Mouse (Mus musculus) cerebral cortex, adult 2 months (tissue): ENCODE data around the gene Prdm1.

ENCODE experiments used
- WGBS: fragments of 180-500 bp; shearing (Covaris S2); methylation state at CpG from one replicate; pipeline ENCODE4 v1.1.7; 2018; 5-methylcytosine and 5-hydroxymethylcytosine counted together

Gene Prdm1

DNA sequence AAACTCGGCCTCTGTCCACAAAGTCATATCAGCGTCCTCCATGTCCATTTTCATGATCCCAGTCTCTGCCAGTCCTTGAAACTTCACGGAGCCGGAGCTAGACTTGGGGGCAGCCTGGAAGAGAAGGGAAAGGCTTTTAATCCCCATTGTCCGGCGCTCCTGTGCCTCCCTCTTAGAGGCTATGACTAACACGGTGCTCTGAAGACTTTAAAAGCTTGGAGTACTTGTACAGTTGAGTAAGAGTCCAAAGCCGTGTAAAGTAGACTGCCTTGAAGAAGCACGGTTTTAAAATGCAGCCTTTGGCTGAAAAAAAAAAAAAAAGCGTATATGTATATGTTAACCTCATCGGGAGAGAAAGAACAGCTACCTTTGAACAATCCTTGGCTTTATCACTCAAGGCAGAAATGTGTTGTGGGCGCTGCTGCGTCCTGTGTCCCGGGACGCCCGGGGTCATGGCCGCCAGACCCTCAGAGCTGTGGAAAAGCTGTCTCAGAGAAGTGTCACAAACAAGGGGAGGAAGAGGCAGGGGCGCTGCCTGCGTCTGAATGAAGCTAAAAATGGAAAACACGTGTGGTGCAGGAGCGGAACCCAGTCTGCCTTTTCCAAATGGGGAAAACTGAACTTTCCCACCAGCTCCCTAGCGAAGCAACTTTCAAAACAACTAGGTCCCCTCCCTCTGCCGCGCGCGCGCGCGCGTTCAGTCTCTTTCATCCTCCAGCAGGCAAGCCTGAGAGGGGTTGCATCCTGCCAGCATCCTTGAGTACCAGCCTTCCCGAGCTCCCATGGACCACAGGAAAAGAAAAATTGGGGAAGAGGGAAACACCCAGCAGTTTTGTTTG, 71.3 kb downstream of the Prdm1 start:
- 7% methylated on average over 31 of the region's 31 CpGs for WGBS

DNA sequence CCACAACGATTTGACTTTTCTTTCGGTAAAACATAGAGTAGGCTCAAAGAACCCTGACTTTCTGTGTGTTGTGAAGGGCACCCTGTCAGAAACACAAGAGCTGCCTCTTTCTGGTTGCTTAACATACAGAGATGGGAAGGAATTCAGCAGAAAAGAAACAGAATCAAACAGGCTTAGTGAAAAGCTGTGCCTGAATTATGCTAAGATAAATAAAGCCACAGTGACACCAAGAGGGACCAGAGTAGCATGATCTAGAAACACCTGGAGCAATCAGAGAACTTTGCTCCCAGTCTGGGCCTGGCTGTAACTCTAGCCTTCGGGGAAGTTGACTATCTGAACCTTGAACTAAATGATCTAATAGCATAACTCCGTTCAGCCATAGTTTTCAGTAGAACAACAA, 73.5 kb downstream of the Prdm1 start:
- WGBS, result 74% methylated on average over 4 of the region's 4 CpGs

DNA sequence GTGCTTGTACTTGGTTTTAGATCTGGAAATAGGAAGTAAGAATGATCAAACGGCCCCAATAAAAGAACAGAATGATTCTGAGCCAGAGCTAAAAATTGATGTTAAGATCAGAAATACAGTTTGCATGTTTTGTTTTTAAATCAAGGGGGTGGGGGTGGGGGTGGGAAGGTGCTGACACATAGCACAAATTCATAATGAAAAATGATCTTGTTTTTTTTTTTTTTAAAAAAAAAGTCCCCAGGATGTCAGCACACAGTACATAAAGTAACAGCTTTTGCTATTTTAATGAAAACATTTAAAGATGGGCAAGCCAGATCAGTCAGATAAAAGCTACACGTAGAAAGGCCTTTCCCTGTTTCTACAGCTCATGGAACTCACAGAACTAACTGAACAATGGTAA, 74.2 kb downstream of the Prdm1 start:
- 79% methylated on average over 2 of the region's 2 CpGs for WGBS

DNA sequence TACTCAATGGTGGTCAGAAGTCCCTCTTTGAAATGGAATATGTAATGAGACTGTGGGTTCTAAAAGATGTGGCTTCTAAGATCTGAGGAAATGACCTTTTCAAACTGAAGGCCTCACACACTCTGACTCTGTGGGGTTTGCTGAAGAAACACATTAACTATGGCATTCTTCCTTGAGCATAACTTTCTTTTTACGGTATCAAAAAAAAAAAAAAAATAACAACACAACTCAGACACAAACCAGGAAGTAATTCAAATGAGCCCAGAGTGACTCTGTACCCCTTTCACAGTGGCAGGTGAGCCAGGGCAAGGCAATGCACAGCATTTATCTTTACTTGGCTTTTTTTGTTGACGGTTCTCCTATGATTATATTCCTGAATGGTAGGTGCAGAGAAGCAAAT, 77.5 kb downstream of the Prdm1 start:
- WGBS, result 87% methylated on average over 2 of the region's 2 CpGs

DNA sequence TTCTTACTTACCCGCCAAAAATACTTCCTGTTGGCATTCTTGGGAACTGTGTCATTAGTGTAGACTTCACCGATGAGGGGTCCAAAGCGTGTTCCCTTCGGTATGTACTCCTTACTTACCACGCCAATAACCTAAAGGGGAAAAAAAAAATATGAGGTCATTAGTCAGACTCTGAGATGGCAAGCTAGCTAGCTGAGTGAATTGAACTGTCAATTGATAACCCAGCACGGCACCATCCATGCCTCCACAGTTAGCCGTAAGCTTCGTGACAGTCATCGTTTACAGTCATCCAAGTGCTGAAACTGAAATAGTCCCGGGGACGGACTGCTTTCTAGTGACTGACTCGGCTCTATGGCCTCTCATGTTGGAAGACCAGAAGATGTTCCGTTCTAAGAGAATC, 78.2 kb downstream of the Prdm1 start:
- 80% methylated on average over 13 of the region's 13 CpGs for WGBS

DNA sequence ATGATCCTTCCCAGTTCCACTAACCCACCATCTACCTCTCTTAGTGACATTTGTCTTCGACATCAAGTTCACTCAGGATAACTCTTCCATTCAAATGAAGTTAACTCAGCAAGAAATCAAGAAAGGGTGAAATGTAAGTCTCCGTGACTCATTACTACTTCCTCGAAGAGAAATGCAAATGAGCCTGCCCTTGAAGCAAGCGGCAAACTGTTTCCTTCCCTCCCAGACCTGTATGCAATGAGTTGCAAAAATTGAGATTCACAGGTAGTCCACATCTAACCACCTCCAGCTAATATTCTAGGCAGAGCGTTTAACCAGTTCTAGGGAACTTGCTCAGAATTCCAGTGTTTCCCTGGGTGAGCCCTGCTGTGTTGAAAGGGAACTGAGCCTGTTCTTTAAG, 78.6 kb downstream of the Prdm1 start:
- WGBS, result 66% methylated on average over 5 of the region's 5 CpGs

DNA sequence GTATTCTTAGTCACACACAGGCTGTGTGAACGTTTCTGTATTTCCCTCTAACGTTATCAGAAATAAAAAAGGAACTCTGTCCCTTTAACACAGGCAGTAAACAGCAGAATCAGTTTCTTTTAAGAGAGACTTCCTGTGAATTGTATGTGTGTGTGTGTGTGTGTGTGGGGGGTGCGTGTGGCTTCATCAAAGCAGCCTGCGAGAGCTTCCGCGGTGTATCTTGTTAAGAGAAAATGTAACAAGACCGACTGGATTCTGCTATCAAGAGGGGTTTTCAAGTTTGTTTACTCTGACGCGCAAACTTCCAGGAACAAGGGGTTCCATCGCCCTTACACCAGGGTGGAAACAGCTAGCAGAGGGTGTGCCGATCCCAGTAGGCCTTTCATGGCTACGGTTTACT, 80.1 kb downstream of the Prdm1 start:
- WGBS, result 70% methylated on average over 12 of the region's 12 CpGs

DNA sequence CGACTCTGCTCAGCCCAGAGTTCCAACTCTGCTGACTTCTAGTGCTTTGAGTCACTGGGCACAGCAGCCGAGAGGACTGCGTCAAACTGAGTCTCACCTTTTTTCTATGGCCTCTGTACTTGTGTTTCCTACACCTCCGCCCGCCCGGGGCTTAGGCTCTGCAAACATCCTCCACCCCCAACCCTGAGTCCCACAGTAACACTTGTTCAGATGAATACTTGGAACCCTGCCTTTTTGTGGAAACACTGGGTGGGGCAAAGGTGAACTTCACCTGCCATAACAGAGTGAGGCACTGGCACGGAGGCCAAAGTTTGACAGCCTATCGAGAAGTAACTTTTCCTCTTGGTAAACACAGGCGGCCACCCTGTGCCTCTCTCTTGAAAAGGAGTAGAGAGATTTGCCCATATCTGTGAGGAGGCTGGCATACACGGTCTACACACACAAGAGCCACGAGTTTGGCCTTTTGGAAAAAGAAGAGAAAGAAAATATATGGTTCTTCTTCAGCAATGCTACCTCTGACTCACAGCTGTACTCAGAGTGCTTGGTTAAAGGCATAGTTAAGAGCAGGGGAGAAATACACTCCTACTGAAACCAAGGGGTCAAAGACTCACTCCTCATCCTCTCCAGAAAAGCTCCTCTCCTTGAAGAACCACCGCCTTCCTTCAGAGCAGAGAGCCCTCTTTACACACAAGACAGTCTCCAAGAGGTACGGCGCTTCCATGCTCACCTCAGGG, 80.7 kb downstream of the Prdm1 start:
- 87% methylated on average over 14 of the region's 14 CpGs for WGBS

DNA sequence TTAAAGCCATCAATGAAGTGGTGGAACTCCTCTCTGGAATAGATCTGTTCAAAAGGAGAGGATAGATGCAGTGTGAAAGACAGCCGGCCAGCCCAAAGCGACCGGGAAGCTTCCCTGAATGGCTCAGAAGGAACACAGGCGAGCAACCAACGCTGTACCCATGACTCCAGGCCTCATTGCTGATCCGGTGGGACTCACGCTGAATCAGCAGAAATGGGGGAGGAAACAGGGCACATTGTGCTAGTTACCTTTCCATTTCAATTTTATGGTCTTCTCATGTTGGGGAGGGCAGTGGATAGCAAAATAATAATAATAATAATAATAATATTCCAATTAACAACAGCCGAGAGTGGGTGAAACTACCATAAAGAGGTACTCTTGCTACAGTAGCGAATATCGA, 81.3 kb downstream of the Prdm1 start:
- 92% methylated on average over 10 of the region's 10 CpGs for WGBS

DNA sequence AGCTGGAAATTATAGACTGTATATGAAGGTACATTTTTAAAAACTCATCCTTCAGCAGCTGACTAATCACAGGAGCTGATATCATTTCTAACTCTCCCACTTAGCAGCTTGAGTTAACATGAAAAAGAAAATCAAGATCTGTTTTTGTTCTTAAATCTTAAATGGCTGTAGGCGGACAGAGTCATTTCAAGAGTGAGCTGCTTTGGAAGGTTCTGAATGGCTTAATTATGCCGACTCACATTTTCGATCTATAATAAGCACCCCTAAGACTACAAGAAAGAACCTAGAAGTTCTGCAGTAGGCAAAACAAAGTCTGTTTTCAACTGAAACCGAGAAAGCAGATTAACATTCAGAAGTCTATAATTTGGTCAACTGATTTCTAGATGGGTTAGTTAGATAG, 83.9 kb downstream of the Prdm1 start:
- WGBS, result 22% methylated on average over 4 of the region's 4 CpGs

DNA sequence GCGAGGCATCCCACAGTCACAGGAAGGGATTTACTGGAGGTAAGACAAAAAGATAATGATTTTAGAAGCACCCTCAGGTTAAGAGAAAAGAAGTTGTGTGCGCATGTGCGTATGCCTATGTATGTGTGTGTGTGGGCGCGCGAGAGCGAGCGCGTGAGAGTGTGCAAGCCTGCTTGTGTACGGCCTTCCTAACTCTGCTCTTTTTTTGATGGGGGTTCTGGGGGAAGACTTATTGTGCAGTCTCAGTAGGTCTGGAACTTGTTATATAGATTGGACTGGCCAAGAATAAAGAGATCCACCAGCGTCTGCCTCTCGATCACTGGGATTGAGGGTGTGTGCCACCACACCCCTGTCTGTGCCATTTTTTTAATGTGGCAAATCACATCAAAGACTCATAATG, 84.6 kb downstream of the Prdm1 start:
- 60% methylated on average over 12 of the region's 12 CpGs for WGBS

DNA sequence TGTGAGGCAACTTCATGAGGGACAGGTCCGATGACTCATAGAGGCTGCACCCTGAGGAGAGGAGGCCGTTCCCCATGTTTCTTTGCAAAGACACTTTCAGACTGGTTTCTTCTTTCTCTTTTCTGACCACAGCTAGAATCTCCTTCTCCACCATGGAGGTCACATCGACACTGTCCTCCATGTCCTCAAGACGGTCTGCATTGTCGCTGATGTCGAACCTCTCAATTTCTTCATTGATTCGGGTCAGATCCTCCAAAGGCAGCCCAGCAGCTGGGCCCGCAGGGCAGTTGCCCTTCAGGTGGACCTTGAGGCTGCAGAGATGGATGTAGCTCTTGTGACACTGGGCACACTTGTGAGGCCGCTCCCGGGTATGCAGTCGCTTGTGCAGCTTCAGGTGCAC, 88.6 kb downstream of the Prdm1 start:
- WGBS, result 93% methylated on average over 11 of the region's 11 CpGs

DNA sequence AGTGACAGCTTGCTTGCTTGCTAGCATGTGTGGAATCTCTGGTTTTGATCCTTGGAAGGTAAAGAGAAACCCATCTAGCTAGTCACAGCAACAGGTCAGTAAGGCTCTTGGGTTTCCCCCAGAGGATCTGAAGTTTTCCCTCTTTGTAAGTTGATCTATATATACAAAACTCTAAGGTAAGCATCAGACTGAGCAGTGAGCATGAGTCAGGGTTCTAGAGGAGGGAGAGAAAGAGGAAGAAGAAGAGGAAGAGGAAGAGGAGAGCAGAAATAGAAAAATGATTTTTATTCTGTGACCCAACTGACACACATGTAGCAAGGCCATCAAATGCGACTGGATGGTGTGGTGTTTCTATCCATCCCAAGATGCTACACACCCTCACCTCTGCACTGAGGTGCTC, 90.7 kb downstream of the Prdm1 start:
- WGBS, result 95% methylated on average over 1 of the region's 1 CpGs

DNA sequence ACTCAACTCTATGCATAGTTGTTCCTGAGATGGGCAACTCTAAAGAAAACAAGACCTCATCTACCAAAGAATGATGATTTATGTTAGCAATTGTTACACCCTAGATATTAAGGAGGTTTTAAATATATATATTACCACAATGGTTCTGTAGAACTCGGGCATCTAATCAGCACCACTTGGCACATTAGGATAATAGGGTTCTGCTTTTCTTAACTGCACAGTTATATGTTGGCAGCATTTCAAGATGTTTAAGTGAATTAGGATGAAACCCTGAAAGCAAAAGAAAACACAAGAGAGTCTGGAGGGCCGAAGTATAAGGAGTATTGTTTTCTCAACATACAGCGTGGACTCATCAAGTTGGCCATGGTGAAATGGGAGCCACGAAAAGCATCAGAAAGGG, 92.3 kb downstream of the Prdm1 start:
- WGBS, result 82% methylated on average over 4 of the region's 4 CpGs

DNA sequence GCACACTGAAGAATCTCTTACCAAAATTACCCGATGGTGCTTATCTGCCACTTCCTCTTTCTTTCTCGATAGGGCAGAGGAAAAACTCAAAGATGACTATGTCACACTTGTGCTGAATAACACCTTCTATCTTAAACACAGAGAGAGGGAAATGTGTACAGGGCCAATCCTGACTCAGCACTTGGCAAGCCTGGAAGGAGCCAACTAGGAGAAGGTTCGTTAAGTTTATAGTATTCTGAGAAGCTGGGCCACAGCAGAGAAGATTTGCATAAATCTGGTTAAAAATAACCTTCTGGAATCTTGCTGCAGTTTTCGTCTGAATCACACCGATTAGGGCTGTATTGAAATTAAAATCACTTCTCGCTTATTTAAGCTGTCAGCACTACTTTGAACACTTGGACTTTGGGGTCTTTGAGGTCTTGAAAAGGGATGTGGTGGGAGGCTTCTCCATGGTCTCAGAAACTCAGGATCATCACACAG, 93.6 kb downstream of the Prdm1 start:
- 25% methylated on average over 6 of the region's 6 CpGs for WGBS

DNA sequence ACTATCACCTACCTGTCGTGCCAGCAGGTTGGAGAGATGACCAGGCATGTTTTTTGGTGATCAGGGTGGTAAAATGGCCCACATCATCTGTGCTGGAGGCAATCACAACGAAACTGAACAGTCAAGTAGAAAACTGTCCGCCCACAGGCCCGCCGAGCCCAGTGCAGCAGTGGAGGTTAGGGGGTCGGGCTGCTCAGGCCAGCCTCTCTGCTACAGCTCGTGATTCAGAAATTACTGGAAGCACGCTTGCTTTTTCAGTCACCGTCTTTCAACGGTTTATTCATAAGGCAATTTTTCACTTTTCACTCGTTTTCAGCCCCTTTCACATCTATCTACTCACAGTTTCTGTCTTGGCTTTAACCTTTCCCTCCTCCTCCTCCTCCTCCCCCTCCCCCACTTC, 96.1 kb downstream of the Prdm1 start:
- 86% methylated on average over 11 of the region's 11 CpGs for WGBS

DNA sequence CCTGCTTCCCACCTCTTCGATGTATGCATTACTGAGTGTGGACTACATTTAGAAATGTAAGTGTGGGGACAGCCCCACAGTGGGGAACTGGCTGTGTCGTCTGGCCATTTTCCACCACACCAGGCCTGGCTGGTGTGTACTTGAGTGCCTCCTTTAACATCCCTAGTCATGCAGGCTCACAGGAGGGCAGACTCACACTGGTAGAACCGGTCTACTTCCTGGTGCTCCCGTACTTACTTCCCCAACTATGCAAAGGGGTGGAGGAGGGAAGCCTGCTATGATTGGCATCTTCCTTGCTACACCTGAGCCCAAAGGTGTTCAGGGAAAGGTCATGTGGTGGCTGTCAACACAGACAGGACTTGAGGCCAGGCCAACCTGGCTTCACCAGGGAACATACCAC, 96.6 kb downstream of the Prdm1 start:
- WGBS, result 95% methylated on average over 4 of the region's 4 CpGs

DNA sequence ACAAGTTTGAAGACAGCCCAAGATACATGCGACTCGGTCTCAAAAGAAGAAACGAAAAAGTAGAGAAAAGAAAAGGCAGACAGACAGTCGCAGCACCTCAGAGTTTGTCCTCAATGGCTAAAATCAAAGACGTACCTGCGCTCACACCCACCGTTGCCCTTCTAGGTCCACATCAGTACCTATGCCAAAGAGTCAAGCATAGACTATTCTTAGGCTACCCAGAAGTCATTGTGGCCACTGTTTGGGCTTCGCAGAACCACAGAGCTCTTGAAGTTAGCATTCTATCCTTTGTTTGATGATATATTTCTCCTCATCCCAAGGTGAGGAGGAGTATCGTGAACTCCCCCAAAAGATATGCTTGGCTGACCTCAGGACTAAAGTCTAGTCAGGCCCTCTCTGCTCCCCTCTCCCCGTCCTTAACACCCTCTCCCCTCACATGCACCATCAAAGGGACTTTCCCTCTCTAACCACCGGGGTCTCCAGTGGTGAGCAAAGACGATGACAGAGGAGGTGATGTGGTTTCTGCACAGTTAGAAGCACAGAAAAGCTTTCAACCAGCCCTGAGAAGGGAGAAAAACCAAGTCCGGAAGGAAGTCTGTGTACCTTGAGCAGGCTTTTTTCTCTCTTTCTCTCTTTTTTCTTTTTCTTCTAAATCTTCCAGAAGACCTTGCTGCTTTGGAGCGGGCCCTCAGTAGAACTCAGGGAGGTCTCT, 99.0 kb downstream of the Prdm1 start:
- WGBS, result 94% methylated on average over 14 of the region's 14 CpGs

DNA sequence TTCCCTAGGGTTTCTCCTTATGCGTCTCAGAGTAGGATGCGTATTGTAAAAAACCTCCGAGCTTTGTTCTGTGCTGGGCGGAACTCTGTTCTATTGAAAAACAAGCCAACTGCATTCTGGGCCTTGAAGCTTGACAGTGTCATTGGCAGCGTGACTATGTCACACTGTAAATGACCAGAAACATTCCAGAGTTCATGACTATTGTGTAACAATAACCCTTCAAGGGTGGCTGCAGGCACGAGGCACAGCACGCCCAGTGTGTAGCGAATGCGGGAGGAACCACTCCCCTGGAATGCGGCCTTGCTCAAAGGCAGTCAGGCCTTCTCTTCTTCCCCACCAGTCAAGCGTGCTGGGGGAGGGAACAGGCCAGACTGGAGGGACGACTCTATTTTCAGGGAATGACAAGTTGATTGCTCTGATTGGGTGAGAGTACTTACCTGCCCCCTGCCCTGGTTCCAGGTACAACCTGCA, 100.4 kb downstream of the Prdm1 start:
- WGBS, result 78% methylated on average over 12 of the region's 12 CpGs

DNA sequence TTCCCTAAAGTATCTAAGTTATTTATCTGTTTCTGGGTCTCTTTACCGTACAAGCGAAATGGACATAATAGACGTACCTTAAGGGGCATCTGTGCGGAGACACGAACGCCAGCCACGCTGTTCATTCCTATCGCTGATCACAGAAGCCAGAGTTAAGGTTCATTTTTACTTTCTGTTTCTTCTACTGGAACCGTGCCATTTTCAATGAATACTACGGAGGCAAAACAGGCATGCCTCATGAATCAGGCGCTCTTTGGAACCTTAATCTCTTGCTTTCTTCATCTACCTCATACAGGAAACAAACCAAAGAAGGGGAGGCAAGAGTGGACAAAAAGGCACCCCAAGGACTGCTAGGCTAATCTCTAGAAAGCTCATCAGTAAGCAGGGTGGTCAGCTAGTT, 100.9 kb downstream of the Prdm1 start:
- WGBS, result 80% methylated on average over 11 of the region's 11 CpGs

DNA sequence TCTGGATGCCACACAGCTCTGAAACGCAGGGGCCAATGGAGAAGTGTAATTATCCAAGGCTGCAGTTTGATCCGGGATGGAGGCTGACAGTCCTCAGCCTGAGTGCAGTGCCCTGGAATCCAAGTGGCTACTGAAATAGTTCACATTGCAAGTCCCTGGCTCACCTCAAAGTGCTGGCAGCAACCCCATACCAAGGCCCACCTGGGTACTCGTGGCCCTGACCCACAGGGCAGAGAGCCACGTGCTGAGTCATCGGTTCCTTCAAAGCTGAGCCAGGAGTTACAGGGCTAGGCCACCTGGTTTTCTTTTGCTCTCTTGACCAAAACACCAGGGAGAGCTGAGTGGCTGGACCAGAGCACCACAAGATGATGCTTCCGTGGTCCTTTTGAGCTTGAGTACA, 103.3 kb downstream of the Prdm1 start:
- WGBS, result 74% methylated on average over 6 of the region's 6 CpGs

DNA sequence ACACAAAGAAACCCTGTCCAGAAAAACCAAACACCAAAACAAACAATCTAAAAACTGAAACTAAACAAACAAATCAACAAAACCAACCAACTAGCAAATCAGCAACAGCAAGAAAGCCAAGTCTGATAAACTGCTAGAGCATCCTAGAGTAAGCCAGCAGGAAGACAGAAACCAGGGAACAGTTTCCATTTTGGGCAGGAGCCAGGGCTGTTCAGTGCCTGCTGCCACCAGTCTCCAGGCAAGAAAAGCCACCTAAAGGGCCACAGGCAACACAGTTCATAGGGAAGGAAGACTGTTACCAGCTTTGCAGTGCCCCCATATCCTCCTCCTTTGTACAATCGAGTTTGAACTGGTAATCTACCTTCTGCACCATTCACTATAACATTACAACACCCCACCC, 106.4 kb downstream of the Prdm1 start:
- 37% methylated on average over 1 of the region's 1 CpGs for WGBS
